Mouse (Mus musculus) urinary bladder, postnatal 36 days (tissue): Measurements from ENCODE around the gene Clnk.
"Not testable (repeated sequence)": the region's sequence is repeated elsewhere in the genome, so short reads cannot be mapped to it uniquely, and the experiment has no call there.

Experiments
- DNase-seq, 2 experiments: peaks; one replicate each; pipeline ENCODE4 v3.0.0; 2022; ENCODE audit warnings: low spot score in 2 of 2, mixed read lengths in 1 of 2

The Clnk gene

GRCm38 (mm10) chr5:38876622-38877021 lies at the start of gene Clnk:
Gene Clnk, minus strand, starts transcription at chr5:38876812.
- DNase-seq = no peak

- no peak for DNase-seq
Observed at GRCm38 (mm10) chr5:38905271-38905670, 28.7 kb upstream of the Clnk start.

- no peak for DNase-seq
Observed at GRCm38 (mm10) chr5:38904528-38905044, 28.0 kb upstream of the Clnk start.

- no peak for DNase-seq
Observed at GRCm38 (mm10) chr5:38902889-38903288, 26.3 kb upstream of the Clnk start.

GRCm38 (mm10) chr5:38899051-38899450 lies 22.4 kb upstream of the Clnk start:
- DNase-seq = no peak

GRCm38 (mm10) chr5:38888646-38889045 lies 12.0 kb upstream of the Clnk start:
- DNase-seq = no peak

- no peak for DNase-seq
Observed at GRCm38 (mm10) chr5:38886623-38887275, 10.1 kb upstream of the Clnk start.

- not testable (repeated sequence) for DNase-seq
Observed at GRCm38 (mm10) chr5:38882635-38883034, 6.0 kb upstream of the Clnk start.

- DNase-seq = no peak
Observed at GRCm38 (mm10) chr5:38881728-38882620, 5.4 kb upstream of the Clnk start.

GRCm38 (mm10) chr5:38881416-38881727 lies 4.8 kb upstream of the Clnk start:
- DNase-seq = no peak

GRCm38 (mm10) chr5:38879989-38880706 lies 3.5 kb upstream of the Clnk start:
- DNase-seq = no peak

- DNase-seq = no peak
Observed at GRCm38 (mm10) chr5:38875403-38875802, 1.2 kb downstream of the Clnk start.

- no peak for DNase-seq
Observed at GRCm38 (mm10) chr5:38874931-38875330, 1.7 kb downstream of the Clnk start.

- DNase-seq = no peak
Observed at GRCm38 (mm10) chr5:38872906-38873305, 3.7 kb downstream of the Clnk start.

- no peak for DNase-seq
Observed at GRCm38 (mm10) chr5:38871591-38871990, 5.0 kb downstream of the Clnk start.

- no peak for DNase-seq
Observed at GRCm38 (mm10) chr5:38870485-38870884, 6.1 kb downstream of the Clnk start.

- no peak for DNase-seq
Observed at GRCm38 (mm10) chr5:38869976-38870375, 6.6 kb downstream of the Clnk start.

GRCm38 (mm10) chr5:38864624-38865023 lies 12.0 kb downstream of the Clnk start:
- no peak for DNase-seq

- DNase-seq = no peak
Observed at GRCm38 (mm10) chr5:38863029-38863428, 13.6 kb downstream of the Clnk start.

GRCm38 (mm10) chr5:38862288-38862985 lies 14.2 kb downstream of the Clnk start:
- DNase-seq = no peak

GRCm38 (mm10) chr5:38858015-38858721 lies 18.4 kb downstream of the Clnk start:
- DNase-seq = no peak
